Mouse (Mus musculus): ENCODE results near the gene Atp6v0d1. TPM values are rescaled to one million over a fixed set of nuclear protein-coding genes. Genes with fewer than 3 reads are reported as not detected.
A peak's percentile ranks its signal among the peaks of the same experiment; 100 is the strongest.

Gene Atp6v0d1
- polyA plus RNA-seq, 1 experiment from 2014 or later, result 63.7 TPM

DNA sequence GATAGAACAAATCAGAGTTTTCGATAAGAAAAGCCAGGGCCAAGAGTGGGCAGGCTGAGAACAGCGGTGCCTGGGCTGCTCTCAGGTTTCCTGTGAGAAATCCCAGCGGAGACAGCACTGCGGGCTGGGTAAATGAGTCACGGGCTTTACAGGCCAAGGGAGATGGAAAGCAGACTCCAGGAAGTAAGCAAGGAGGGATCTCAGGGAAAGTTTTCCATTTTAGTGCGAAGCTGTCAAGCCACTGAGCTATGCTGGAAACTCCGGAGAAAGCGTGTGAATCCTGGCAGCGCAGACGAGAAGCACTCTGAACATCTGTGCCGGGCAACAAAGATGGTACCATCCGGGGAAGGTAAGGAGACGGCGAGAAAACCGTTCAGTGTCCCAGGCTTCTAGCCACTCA lies 28.0 kb upstream of the Atp6v0d1 start:
- H3K9ac ChIP-seq (ENCODE audit: low read length), result peak overlapping the region; percentile 49
- ATAC-seq (replicated peaks; ENCODE audit: extremely low read depth, insufficient read depth, low FRiP score), result peak; percentile 50
- H3K4me3 ChIP-seq (ENCODE audit: low read length), result peak overlapping the region; percentile 23
- WGBS, result 14% methylated on average over 15 of the region's 15 CpGs
- H3K36me3 ChIP-seq (ENCODE audit: control insufficient read depth, insufficient read depth), result no peaks in the 10 kb centered on the region
- peak overlapping the region; percentile 49 for H3K4me2 ChIP-seq (ENCODE audit: low read depth, low read length)
- peaks cover 9% of the 10 kb centered on the region; the same call in 1 of the 2 replicates for H3K4me1 ChIP-seq (ENCODE audit: control insufficient read depth, insufficient read depth, low read length)
- H3K9me3 ChIP-seq (replicated peaks; ENCODE audit: control insufficient read depth, low read length), result no peaks in the 10 kb centered on the region
- H3K27me3 ChIP-seq (ENCODE audit: control insufficient read depth, insufficient read depth, low read length), result no peaks in the 10 kb centered on the region
- peak overlapping the region; percentile 61 for H3K27ac ChIP-seq (ENCODE audit: low read length)

- no peaks in the 10 kb centered on the region for H3K9me3 ChIP-seq (replicated peaks; ENCODE audit: control insufficient read depth, low read length)
- ATAC-seq (replicated peaks; ENCODE audit: extremely low read depth, insufficient read depth, low FRiP score), result no peak
- H3K4me3 ChIP-seq (ENCODE audit: low read length), result no peak overlapping the region
- H3K4me2 ChIP-seq (ENCODE audit: low read depth, low read length), result no peak overlapping the region
- H3K4me1 ChIP-seq (ENCODE audit: control insufficient read depth, insufficient read depth, low read length), result peaks cover 9% of the 10 kb centered on the region; the same call in 1 of the 2 replicates
- no peaks in the 10 kb centered on the region for H3K36me3 ChIP-seq (ENCODE audit: control insufficient read depth, insufficient read depth)
- H3K27me3 ChIP-seq (ENCODE audit: control insufficient read depth, insufficient read depth, low read length), result no peaks in the 10 kb centered on the region
- H3K27ac ChIP-seq (ENCODE audit: low read length), result no peak overlapping the region
- WGBS, result 70% methylated on average over 2 of the region's 2 CpGs
- H3K9ac ChIP-seq (ENCODE audit: low read length), result no peak overlapping the region
Observed at GRCm38 (mm10) chr8:105592431-105592830, 26.6 kb upstream of the Atp6v0d1 start.

GRCm38 (mm10) chr8:105579719-105580118 lies 13.9 kb upstream of the Atp6v0d1 start:
- H3K9me3 ChIP-seq (replicated peaks; ENCODE audit: control insufficient read depth, low read length), result no peaks in the 10 kb centered on the region
- H3K4me3 ChIP-seq (ENCODE audit: low read length), result no peak overlapping the region
- 50% methylated on average over 3 of the region's 3 CpGs for WGBS
- H3K4me1 ChIP-seq (ENCODE audit: control insufficient read depth, insufficient read depth, low read length), result no peaks in the 10 kb centered on the region
- H3K9ac ChIP-seq (ENCODE audit: low read length), result no peak overlapping the region
- no peak overlapping the region for H3K4me2 ChIP-seq (ENCODE audit: low read depth, low read length)
- H3K27ac ChIP-seq (ENCODE audit: low read length), result no peak overlapping the region
- H3K36me3 ChIP-seq (ENCODE audit: control insufficient read depth, insufficient read depth), result no peaks in the 10 kb centered on the region
- ATAC-seq (replicated peaks; ENCODE audit: extremely low read depth, insufficient read depth, low FRiP score), result no peak
- H3K27me3 ChIP-seq (ENCODE audit: control insufficient read depth, insufficient read depth, low read length), result no peaks in the 10 kb centered on the region

DNA sequence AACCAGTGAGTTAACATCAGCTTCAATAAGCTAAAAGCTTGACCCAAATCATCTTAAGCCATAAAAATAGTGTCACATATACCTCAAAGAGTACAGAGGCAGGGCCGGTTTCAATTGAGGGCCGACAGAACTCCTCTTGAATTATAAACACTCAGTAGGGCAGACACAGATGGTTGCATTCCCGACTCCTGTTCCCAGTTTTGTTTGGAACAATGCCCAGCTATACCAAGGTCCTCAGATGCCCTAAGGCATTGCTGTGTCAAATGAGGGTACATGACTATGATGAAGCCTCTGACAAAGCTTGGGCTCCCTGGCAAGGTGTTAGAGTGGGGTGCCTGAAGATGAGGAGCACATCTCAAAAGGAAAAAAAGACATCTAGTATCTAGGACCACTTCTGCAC lies 9.7 kb upstream of the Atp6v0d1 start:
- H3K4me2 ChIP-seq (ENCODE audit: low read depth, low read length), result no peak overlapping the region
- H3K4me3 ChIP-seq (ENCODE audit: low read length), result no peak overlapping the region
- no peaks in the 10 kb centered on the region for H3K36me3 ChIP-seq (ENCODE audit: control insufficient read depth, insufficient read depth)
- H3K4me1 ChIP-seq (ENCODE audit: control insufficient read depth, insufficient read depth, low read length), result no peaks in the 10 kb centered on the region
- no peak overlapping the region for H3K9ac ChIP-seq (ENCODE audit: low read length)
- ATAC-seq (replicated peaks; ENCODE audit: extremely low read depth, insufficient read depth, low FRiP score), result no peak
- H3K27ac ChIP-seq (ENCODE audit: low read length), result no peak overlapping the region
- 33% methylated on average over 3 of the region's 3 CpGs for WGBS
- H3K27me3 ChIP-seq (ENCODE audit: control insufficient read depth, insufficient read depth, low read length), result no peaks in the 10 kb centered on the region
- no peaks in the 10 kb centered on the region for H3K9me3 ChIP-seq (replicated peaks; ENCODE audit: control insufficient read depth, low read length)

DNA sequence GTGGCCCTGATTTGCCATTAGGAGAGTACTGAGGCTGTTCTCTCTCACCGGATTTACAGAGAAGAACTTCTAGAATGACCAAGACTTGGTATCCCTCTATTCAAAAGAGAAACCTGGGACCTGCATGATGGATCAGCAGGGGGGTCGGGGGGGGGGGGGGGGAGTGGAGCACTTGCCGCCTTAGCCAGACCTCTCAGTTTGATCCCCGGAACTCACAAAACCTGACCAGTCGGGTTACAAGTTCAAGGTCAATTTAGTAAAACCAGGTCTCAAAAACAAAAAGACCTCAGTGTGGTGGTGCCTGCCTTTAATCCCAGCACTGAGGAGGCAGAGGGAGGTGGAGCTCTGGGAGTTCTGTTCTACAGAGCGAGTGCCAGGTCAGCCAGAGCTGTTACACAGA lies 8.9 kb upstream of the Atp6v0d1 start:
- Histone ChIP-seq H3K36me3 (ENCODE audit: control insufficient read depth, insufficient read depth) (no peaks in the 10 kb centered on the region), H3K9ac (ENCODE audit: low read length) (no peak overlapping the region), H3K27ac (ENCODE audit: low read length) (no peak overlapping the region), H3K4me2 (ENCODE audit: low read depth, low read length) (no peak overlapping the region), H3K27me3 (ENCODE audit: control insufficient read depth, insufficient read depth, low read length) (no peaks in the 10 kb centered on the region), H3K9me3 (replicated peaks; ENCODE audit: control insufficient read depth, low read length) (no peaks in the 10 kb centered on the region), H3K4me1 (ENCODE audit: control insufficient read depth, insufficient read depth, low read length) (no peaks in the 10 kb centered on the region), H3K4me3 (ENCODE audit: low read length) (no peak overlapping the region)
- no peak for ATAC-seq (replicated peaks; ENCODE audit: extremely low read depth, insufficient read depth, low FRiP score)
- 49% methylated on average over 6 of the region's 6 CpGs for WGBS

- no peak overlapping the region for H3K27ac ChIP-seq (ENCODE audit: low read length)
Observed at GRCm38 (mm10) chr8:105573427-105573826, 7.6 kb upstream of the Atp6v0d1 start.

GRCm38 (mm10) chr8:105571810-105572209 lies 6.0 kb upstream of the Atp6v0d1 start:
- WGBS, result 89% methylated on average over 9 of the region's 9 CpGs
- H3K9me3 ChIP-seq (replicated peaks; ENCODE audit: control insufficient read depth, low read length), result no peaks in the 10 kb centered on the region

More at GRCm38 (mm10) chr8:105573427-105573826, 7.6 kb upstream of the Atp6v0d1 start:
- H3K27me3 ChIP-seq (ENCODE audit: control insufficient read depth, insufficient read depth, low read length), result no peaks in the 10 kb centered on the region
- ATAC-seq (replicated peaks; ENCODE audit: extremely low read depth, insufficient read depth, low FRiP score), result no peak
- no peaks in the 10 kb centered on the region for H3K9me3 ChIP-seq (replicated peaks; ENCODE audit: control insufficient read depth, low read length)
- no peak overlapping the region for H3K4me3 ChIP-seq (ENCODE audit: low read length)
- no peaks in the 10 kb centered on the region for H3K4me1 ChIP-seq (ENCODE audit: control insufficient read depth, insufficient read depth, low read length)
- no peak overlapping the region for H3K4me2 ChIP-seq (ENCODE audit: low read depth, low read length)
- H3K9ac ChIP-seq (ENCODE audit: low read length), result no peak overlapping the region
- H3K36me3 ChIP-seq (ENCODE audit: control insufficient read depth, insufficient read depth), result no peaks in the 10 kb centered on the region

DNA sequence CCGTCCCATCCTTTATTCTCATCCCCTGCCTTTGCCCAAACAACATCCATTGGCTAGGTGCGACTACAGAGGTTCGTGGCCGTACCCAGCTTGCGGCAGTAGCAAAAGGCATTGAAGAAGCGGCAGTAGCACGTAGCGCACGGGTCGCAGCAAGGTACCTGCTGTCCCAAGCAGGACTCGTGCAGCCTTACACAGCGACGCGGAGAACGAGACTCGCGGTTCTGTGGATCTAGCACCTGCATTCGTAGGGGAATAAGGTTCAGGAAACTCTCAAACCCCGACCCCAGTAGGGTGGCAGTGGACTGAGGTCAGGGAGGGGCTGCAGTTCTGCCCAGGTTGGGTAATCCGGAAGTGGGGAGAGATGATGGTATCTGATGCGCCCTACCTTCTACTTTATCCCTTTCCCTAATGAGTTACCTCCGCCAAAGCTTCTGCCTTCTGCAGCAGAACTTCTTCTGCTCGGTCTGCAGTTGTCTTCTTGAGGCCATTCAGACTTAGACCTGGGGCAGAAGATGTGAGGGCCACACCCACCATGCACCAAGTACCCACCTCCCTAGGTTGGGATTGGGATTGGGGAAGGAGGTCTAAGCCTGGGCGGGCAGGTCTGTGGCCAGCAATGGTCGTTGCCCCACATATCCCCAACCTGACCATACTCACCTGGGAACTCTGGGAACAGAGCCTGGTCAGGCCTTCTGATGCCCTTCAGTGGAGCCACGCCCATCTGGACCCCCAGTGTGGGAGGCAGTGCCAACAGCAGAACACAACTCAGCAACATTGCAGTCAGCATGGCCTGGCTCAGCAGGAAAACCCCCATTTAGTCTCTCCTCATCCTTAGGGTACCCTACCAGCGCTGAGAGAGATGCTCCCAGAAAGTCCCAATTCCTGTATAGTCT lies 1.1 kb upstream of the Atp6v0d1 start:
- Histone ChIP-seq H3K4me2 (ENCODE audit: low read depth, low read length) (peak overlapping the region; percentile 83), H3K9me3 (replicated peaks; ENCODE audit: control insufficient read depth, low read length) (no peaks in the 10 kb centered on the region), H3K36me3 (ENCODE audit: control insufficient read depth, insufficient read depth) (peaks cover 3% of the 10 kb centered on the region), H3K27me3 (ENCODE audit: control insufficient read depth, insufficient read depth, low read length) (no peaks in the 10 kb centered on the region), H3K4me3 (ENCODE audit: low read length) (peak overlapping the region; percentile 76), H3K9ac (ENCODE audit: low read length) (peak overlapping the region; percentile 69), H3K27ac (ENCODE audit: low read length) (peak overlapping the region; percentile 21), H3K4me1 (ENCODE audit: control insufficient read depth, insufficient read depth, low read length) (peaks cover 19% of the 10 kb centered on the region)
- WGBS, result 21% methylated on average over 27 of the region's 27 CpGs
- 0 out of 2 replicates have a peak, but pooled peaks have one; percentile 3 for ATAC-seq (replicated peaks; ENCODE audit: extremely low read depth, insufficient read depth, low FRiP score)

More at GRCm38 (mm10) chr8:105571810-105572209, 6.0 kb upstream of the Atp6v0d1 start:
- ATAC-seq (replicated peaks; ENCODE audit: extremely low read depth, insufficient read depth, low FRiP score), result no peak
- H3K4me3 ChIP-seq (ENCODE audit: low read length), result no peak overlapping the region
- peaks cover 1% of the 10 kb centered on the region; the same call in 1 of the 2 replicates for H3K4me1 ChIP-seq (ENCODE audit: control insufficient read depth, insufficient read depth, low read length)
- no peaks in the 10 kb centered on the region for H3K27me3 ChIP-seq (ENCODE audit: control insufficient read depth, insufficient read depth, low read length)
- no peak overlapping the region for H3K9ac ChIP-seq (ENCODE audit: low read length)
- H3K36me3 ChIP-seq (ENCODE audit: control insufficient read depth, insufficient read depth), result no peaks in the 10 kb centered on the region
- no peak overlapping the region for H3K27ac ChIP-seq (ENCODE audit: low read length)
- no peak overlapping the region for H3K4me2 ChIP-seq (ENCODE audit: low read depth, low read length)

GRCm38 (mm10) chr8:105565401-105565881 lies 406 bp downstream of the Atp6v0d1 start:
- peaks cover 19% of the 10 kb centered on the region for H3K4me1 ChIP-seq (ENCODE audit: control insufficient read depth, insufficient read depth, low read length)
- H3K9ac ChIP-seq (ENCODE audit: low read length), result peak overlapping the region; percentile 80
- peaks cover 3% of the 10 kb centered on the region for H3K36me3 ChIP-seq (ENCODE audit: control insufficient read depth, insufficient read depth)
- H3K9me3 ChIP-seq (replicated peaks; ENCODE audit: control insufficient read depth, low read length), result no peaks in the 10 kb centered on the region
- peak; percentile 44 for ATAC-seq (replicated peaks; ENCODE audit: extremely low read depth, insufficient read depth, low FRiP score)
- WGBS, result under 1% methylated on average over 31 of the region's 31 CpGs
- H3K4me3 ChIP-seq (ENCODE audit: low read length), result peak overlapping the region; percentile 76
- H3K27ac ChIP-seq (ENCODE audit: low read length), result peak overlapping the region; percentile 70
- peak overlapping the region; percentile 95 for H3K4me2 ChIP-seq (ENCODE audit: low read depth, low read length)
- H3K27me3 ChIP-seq (ENCODE audit: control insufficient read depth, insufficient read depth, low read length), result no peaks in the 10 kb centered on the region

Data from heart, embryonic 16.5 days (tissue).